Mouse (Mus musculus) left cerebral cortex, adult 2 months (tissue): ENCODE results near the gene Cyth4. TPM values are rescaled to one million over a fixed set of nuclear protein-coding genes. Genes with fewer than 3 reads are reported as not detected.
A peak's percentile ranks its signal among the peaks of the same experiment; 100 is the strongest.

ENCODE experiments used
- DNase-seq, 2 experiments: peaks; one replicate each; pipeline ENCODE4 v3.0.0; 2021 to 2022; ENCODE audit warnings: low spot score in 2 of 2, mixed read lengths in 1 of 2; ENCODE audit errors: extremely low spot score in 1 of 2
- H3K27ac ChIP-seq: fragments of 200-600 bp; 2 replicates; pipeline ENCODE4 v1.8.1; 2022
- H3K4me3 ChIP-seq: fragments of 200-600 bp; 2 replicates; pipeline ENCODE4 v1.8.1; 2022
- CTCF ChIP-seq: fragments of 200-600 bp; IDR thresholded peaks from 2 replicates; pipeline ENCODE4 v1.8.1; 2022; ENCODE audit warnings: antibody characterized with exemption, mild to moderate bottlenecking, moderate library complexity
- intact Hi-C: fragments of 180-260 bp; cut with DNase I; formaldehyde crosslinking; loops from one replicate; pipeline ENCODE4 v1.15.1; 2025
- total RNA-seq, 2 experiments: library from RNA; stranded (reverse); gene quantifications; 2 replicates each; pipeline ENCODE4 v1.2.3; 2021

Gene Cyth4
- total RNA-seq, 2 experiments from 2014 or later, result 10.0 to 10.3 TPM

DNA sequence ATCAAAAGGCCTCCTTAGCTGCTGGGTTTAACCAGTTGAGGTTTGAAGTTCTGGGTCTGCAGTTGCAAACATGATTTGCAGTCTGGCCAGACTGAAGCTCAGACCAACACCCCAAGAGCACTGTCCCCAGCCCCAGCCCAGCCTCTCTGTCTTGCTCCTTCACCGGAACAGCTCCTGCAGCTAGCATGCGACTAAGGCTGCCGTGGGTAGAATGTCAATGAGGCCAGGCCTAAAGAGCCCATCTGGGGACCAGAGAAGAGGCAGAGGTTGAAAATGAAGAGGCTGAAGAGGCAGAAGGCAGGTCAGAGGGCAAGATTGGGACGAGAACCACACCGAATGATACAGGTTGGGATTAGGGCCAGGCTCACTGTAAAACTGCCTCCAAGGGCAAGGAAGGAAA is 36.6 kb downstream of the Cyth4 start:
- intact Hi-C loops, result no loop called here
- Histone ChIP-seq H3K4me3 (no peak overlapping the region), H3K27ac (no peak overlapping the region)
- DNase-seq, result no peak
- no peak for TF ChIP-seq CTCF

DNA sequence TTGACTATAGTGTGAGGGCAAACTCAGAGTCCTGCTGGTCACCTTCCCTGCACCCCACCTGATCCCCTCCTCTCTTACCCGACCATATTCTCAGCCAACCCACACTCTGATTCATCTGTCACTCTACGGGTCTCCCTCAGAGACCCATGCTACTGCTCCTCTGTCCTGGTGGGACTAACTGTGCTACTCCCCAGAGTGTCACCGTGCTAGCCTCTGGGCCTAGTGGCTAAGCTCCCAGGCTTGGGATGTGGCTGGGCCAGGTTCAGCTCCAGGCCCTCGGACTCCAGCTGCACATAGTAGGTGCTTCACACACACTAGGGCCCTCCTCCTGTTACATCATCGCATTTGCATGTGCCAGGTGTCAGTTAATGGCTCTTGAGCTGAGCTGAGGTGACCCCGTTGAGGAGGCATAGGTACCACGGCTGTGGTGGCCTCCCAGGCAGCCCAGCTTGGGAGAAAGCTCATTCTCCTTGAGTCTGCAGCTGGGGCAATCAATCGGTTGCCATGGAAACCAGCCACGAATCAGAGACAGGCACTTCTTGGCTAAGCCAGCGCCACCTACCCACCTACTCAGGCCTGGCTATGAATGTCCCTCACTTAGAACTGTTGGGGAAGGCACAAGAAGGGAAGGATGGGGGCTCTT is 37.4 kb downstream of the Cyth4 start:
- TF ChIP-seq CTCF, result no peak
- intact Hi-C loops, result no loop called here
- no peak overlapping the region for H3K4me3 ChIP-seq
- H3K27ac ChIP-seq, result peak overlapping the region; percentile 66
- DNase-seq, result peak; percentile 47 to 76

DNA sequence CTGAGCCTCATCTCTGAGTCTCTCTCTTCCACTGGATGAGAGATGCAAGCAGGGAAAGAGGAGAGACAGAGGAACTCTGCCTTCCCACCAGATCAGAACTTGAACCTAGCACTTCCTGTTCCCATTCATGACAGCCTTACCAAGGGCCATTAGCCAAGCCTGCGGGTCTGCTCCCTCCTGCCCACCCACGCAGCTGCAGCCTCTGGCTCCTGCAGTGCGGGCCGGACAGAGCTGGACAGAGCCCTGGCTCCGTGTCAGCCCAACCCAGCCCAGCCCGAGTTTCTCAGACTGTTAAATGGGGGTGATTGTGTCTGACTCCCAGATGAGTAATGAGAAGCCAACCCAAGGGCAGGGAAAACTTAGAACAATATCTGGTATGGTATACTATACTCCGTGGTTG is 38.4 kb downstream of the Cyth4 start:
- peak overlapping the region; percentile 66 for H3K27ac ChIP-seq
- peak; percentile 25 to 40 for DNase-seq
- H3K4me3 ChIP-seq, result no peak overlapping the region
- intact Hi-C loops, result no loop called here
- no peak for TF ChIP-seq CTCF

DNA sequence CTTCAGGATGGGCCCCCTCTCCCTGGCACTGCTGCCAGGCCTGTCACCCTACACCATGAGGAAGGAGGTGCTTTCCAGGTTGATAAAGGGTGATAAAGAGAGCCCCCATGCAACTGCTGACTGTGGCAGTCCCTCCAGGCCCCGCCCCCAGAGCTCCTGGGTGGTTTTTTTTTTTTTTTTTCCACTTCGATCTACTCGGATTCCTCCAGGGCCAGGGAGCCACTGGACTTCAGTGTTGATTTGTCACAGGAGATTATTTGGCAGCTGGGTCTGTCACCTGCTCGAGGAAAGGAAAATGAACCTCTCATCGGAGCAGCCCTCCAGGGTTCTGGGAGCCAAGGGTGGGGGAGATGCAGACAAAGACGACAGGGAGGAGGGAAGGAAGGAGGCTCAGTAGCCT is 46.8 kb downstream of the Cyth4 start:
- intact Hi-C loops, result no loop called here
- TF ChIP-seq CTCF, result no peak
- no peak for DNase-seq
- Histone ChIP-seq H3K27ac (no peak overlapping the region), H3K4me3 (no peak overlapping the region)

DNA sequence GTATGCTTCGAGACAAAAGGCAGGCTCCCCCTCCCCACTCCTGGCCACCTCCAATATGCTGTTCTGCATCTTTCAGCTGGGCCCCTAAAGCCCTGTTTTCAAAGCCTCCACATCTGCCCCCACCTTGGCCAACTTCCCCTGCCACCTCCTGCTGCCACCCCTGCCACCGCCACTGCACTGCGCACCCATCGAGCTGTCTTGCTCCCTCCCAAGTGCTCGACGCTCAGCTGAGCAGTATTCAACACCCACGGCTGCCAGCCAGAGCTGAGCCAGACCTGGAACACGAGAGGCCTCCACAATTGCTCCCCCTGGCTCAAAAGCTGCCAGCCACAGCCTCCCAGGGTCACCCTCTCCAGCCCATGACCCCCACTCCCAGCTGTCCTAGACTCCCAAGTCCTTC is 47.8 kb downstream of the Cyth4 start:
- Histone ChIP-seq H3K4me3 (no peak overlapping the region), H3K27ac (no peak overlapping the region)
- peak; percentile 44 to 48 for DNase-seq
- no peak; the same call in 1 of the 2 replicates for TF ChIP-seq CTCF
- intact Hi-C loops, result no loop called here

DNA sequence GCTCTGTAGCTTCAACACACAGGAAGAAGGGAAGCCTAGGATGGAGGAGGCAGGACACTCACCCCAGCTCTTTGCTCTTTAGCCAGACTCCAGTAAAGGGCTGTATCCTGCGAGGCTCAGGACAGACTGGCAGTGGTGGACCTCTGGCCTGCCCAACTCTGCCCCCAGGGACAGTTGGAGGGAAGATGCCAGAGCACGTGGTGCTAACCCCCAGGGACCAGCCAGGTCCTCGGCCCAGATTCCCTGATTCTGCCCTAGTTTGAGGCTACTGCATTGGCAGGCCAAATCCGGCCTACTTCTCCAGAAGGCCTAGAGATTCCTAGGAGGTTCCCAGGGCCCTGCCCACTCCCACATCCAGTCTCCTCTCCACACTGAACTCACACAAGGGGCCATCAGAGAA is 50.9 kb downstream of the Cyth4 start:
- intact Hi-C loops, result no loop called here
- Histone ChIP-seq H3K4me3 (no peak overlapping the region), H3K27ac (no peak overlapping the region)
- DNase-seq, result no peak
- no peak for TF ChIP-seq CTCF

DNA sequence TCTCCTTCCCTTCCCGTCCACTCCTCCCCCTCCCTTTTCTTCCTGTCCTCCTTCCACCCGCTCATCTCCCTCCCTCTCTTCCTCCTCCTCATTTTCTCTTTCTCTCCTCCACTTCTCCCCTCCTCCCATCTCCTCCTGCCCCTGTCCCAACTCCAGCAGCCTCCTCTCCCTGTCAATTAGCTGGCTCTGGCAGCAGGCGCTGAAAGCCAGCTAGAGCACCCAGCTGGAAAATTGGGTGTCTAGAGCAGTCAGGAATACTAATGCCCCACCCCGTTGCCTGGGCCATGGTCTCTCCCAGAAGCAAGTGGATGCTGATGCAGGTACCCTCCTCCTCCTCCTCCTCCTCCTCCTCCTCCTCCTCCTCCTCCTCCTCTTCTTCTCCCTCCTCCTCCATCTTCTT is 54.3 kb downstream of the Cyth4 start:
- H3K4me3 ChIP-seq, result no peak overlapping the region

DNA sequence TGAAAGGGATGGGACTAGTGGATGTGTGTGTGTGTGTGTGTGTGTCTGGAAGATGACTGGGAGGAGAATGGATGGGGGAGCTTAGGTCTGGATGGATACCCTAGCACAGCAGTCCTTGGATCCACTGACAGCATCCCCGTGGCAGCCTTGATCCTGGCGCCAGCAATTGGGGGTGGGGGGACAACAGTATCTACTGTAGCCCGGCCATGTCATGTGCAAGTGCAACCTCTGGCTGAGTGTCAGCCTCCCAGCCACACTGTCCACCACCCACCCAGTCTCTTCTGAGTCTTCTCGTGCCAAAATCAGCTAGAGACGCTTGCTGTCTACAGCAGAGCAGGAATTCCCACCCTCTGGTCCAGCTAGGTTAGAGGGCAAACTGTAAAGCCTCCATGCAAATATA is 67.4 kb downstream of the Cyth4 start:
- no peak overlapping the region for H3K27ac ChIP-seq
- no peak for TF ChIP-seq CTCF
- intact Hi-C loops, result no loop called here
- DNase-seq, result no peak
- H3K4me3 ChIP-seq, result no peak overlapping the region

More for the DNA sequence above, 54.3 kb downstream of the Cyth4 start:
- TF ChIP-seq CTCF, result no peak
- H3K27ac ChIP-seq, result no peak overlapping the region
- intact Hi-C loops, result no loop called here
- no peak for DNase-seq

DNA sequence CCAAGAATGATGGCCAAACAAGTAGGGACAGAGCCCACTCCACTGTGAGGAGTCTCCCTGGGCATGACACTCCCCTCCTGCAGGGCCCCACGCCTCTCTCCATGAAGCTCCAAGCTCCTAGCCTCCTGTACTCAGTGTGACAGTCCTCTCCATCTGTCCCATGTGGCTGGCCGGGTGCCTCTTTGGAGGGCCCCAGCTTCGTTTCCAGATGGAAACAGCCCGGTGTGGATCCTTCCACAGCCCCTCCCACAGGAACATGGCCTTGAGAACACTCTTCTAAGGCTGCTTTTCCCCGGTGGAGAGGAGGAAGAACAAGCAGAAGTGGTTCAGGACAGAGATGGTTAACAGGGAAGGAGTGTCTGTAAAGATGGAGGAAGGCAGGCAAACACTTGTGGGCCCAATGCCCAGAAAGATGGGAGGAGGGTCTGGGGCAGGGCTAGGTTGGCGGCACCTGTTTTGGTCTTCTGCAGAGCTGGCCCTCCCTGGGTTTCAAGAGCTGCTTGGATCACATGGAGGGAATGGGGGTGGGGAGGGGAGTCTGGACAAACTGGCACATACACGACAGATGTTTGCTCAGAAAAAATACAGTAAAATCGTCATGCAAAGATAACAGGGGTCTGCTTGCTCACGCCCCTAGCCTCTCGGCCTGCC is 72.5 kb downstream of the Cyth4 start:
- no peak for DNase-seq
- Histone ChIP-seq H3K27ac (no peak overlapping the region; the same call in 1 of the 2 replicates), H3K4me3 (no peak overlapping the region)
- TF ChIP-seq CTCF, result no peak
- intact Hi-C loops, result no loop called here

DNA sequence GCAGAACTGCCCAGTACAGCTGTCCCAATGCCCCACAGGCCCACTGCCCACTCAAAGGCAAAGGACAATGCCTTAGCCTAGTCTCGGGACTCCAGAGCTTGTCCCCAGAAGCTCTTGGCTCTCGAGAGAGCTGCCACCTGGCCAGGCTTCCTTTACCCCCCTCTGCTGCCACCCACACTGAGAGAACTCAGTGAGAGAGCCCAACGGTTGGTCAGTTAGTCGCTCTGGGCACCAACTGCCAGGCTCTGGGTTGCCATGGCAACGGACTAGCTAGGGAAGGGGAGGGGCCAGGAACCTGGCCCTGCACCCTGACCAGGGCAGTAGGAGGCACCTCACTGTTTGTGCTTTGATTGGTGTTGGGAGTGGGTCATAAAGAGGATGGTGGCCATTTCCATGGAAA is 73.5 kb downstream of the Cyth4 start:
- peak; percentile 48 to 57 for DNase-seq
- intact Hi-C loops, result no loop called here
- TF ChIP-seq CTCF, result no peak
- Histone ChIP-seq H3K27ac (peak overlapping the region; percentile 50), H3K4me3 (no peak overlapping the region)

Other genes with a start within 250 kb of the Cyth4 start
- gene Tex33, start 201.1 kb upstream of the Cyth4 start, total RNA-seq, result not detected
- gene Tst, start 191.1 kb upstream of the Cyth4 start, total RNA-seq, result 10 to 100 TPM; 29.0 to 30.1 TPM
- 10 to 100 TPM; 31.7 to 31.8 TPM for gene Mpst, start 190.6 kb upstream of the Cyth4 start, total RNA-seq
- gene Kctd17, start 168.5 kb upstream of the Cyth4 start, total RNA-seq, result 100 to 1,000 TPM; 334 to 335 TPM
- under 1 TPM in 1 of 2 experiments, not detected in 1; 0.87 TPM for gene Tmprss6, start 128.4 kb upstream of the Cyth4 start, total RNA-seq
- gene Il2rb, start 101.8 kb upstream of the Cyth4 start, total RNA-seq, result under 1 TPM in 1 of 2 experiments, not detected in 1; 0.07 TPM
- 1 to 10 TPM; 1.3 to 1.6 TPM for gene C1qtnf6, start 65.6 kb upstream of the Cyth4 start, total RNA-seq
- 10 to 100 TPM; 20.8 to 22.9 TPM for gene Sstr3, start 52.4 kb upstream of the Cyth4 start, total RNA-seq
- 1 to 10 TPM in 1 of 2 experiments, under 1 TPM in 1; 0.98 to 3.9 TPM for gene Rac2, start 24.3 kb upstream of the Cyth4 start, total RNA-seq
- 100 to 1,000 TPM; 144 to 177 TPM for gene Elfn2, start 121.7 kb downstream of the Cyth4 start, total RNA-seq
- gene Mfng, start 176.4 kb downstream of the Cyth4 start, total RNA-seq, result 1 to 10 TPM; 5.0 to 6.2 TPM
- gene Card10, start 206.0 kb downstream of the Cyth4 start, total RNA-seq, result 1 to 10 TPM; 4.8 TPM
- gene Cdc42ep1, start 245.6 kb downstream of the Cyth4 start, total RNA-seq, result 10 to 100 TPM; 10.6 to 13.1 TPM